Mouse (Mus musculus) granulocyte monocyte progenitor cell, adult 5-6 weeks (primary cell): Measurements from ENCODE around the gene Gm3512. TPM values are rescaled to one million over a fixed set of nuclear protein-coding genes. Genes with fewer than 3 reads are reported as not detected.
"Not testable (repeated sequence)": the region's sequence is repeated elsewhere in the genome, so short reads cannot be mapped to it uniquely, and the experiment has no call there.

Experiments
- ATAC-seq: replicated peaks from 2 replicates; pipeline ENCODE4 v1.8.0; 2016; ENCODE audit warnings: mild to moderate bottlenecking, moderate TSS enrichment, inconsistent platforms; ENCODE audit not compliant: poor library complexity, severe bottlenecking
- total RNA-seq, 2 experiments: library from RNA; stranded (forward) in 1 of 2; stranded (reverse) in 1 of 2; fragments of 200-712, 200-1000 nt in 1 of 2; fragments of >200 nt in 1 of 2; fragmentation: Nextera tagmentation in 1 of 2; gene quantifications; 2 replicates each; pipeline ENCODE4 v1.2.3; 2014 to 2017

Gm3512 gene
- total RNA-seq (2014; fragmentation: Nextera tagmentation) (1.0 TPM in 1 of 2 replicates, not detected in the other), total RNA-seq (2017) (not detected in 2 replicates)

GRCm38 (mm10) chr14:7174483-7174971, at the start of gene Gm3512:
Gene Gm3512, minus strand, starts transcription at chr14:7174533.
- not testable (repeated sequence) for ATAC-seq

GRCm38 (mm10) chr14:7200070-7200469, 25.7 kb upstream of the Gm3512 start:
- ATAC-seq: not testable (repeated sequence)

GRCm38 (mm10) chr14:7194440-7194839, 20.1 kb upstream of the Gm3512 start, which contains the start of gene Gm16434:
Gene Gm16434, minus strand, starts transcription at chr14:7194540.
- ATAC-seq: not testable (repeated sequence)

GRCm38 (mm10) chr14:7125312-7125711, 49.0 kb downstream of the Gm3512 start, which contains the start of gene Gm6676:
Gene Gm6676, minus strand, starts transcription at chr14:7125412.
- ATAC-seq: not testable (repeated sequence)

GRCm38 (mm10) chr14:7105124-7105802, 69.1 kb downstream of the Gm3512 start:
- not testable (repeated sequence) for ATAC-seq

Other genes with a start within 250 kb of the Gm3512 start
- gene Gm6356, start 200.7 kb downstream of the Gm3512 start, total RNA-seq (2014; fragmentation: Nextera tagmentation): not detected in 2 replicates
- gene Gm6356, start 200.7 kb downstream of the Gm3512 start, total RNA-seq (2017): not detected in 2 replicates
- not detected in 2 replicates for gene Gm10406, start 147.1 kb downstream of the Gm3512 start, total RNA-seq (2014; fragmentation: Nextera tagmentation)
- gene Gm10406, start 147.1 kb downstream of the Gm3512 start, total RNA-seq (2017): not detected in 2 replicates
- gene Gm3685, start 129.6 kb downstream of the Gm3512 start, total RNA-seq (2014; fragmentation: Nextera tagmentation): not detected in 2 replicates
- gene Gm3685, start 129.6 kb downstream of the Gm3512 start, total RNA-seq (2017): not detected in 2 replicates
- gene Gm3696, start 73.9 kb downstream of the Gm3512 start, total RNA-seq (2014; fragmentation: Nextera tagmentation): 2.2 TPM in 1 of 2 replicates, not detected in the other
- gene Gm3696, start 73.9 kb downstream of the Gm3512 start, total RNA-seq (2017): not detected in 2 replicates
- not detected in 2 replicates for gene Gm6676, start 49.1 kb downstream of the Gm3512 start, total RNA-seq (2014; fragmentation: Nextera tagmentation)
- not detected in 2 replicates for gene Gm6676, start 49.1 kb downstream of the Gm3512 start, total RNA-seq (2017)
- not detected in 2 replicates for gene Gm16434, start 20.0 kb upstream of the Gm3512 start, total RNA-seq (2014; fragmentation: Nextera tagmentation)
- gene Gm16434, start 20.0 kb upstream of the Gm3512 start, total RNA-seq (2017): not detected in 2 replicates
- not detected in 2 replicates for gene Gm3727, start 90.2 kb upstream of the Gm3512 start, total RNA-seq (2014; fragmentation: Nextera tagmentation)
- not detected in 2 replicates for gene Gm3727, start 90.2 kb upstream of the Gm3512 start, total RNA-seq (2017)
- not detected in 2 replicates for gene Gm3739, start 140.5 kb upstream of the Gm3512 start, total RNA-seq (2014; fragmentation: Nextera tagmentation)
- gene Gm3739, start 140.5 kb upstream of the Gm3512 start, total RNA-seq (2017): not detected in 2 replicates
- gene Gm5797, start 157.9 kb upstream of the Gm3512 start, total RNA-seq (2014; fragmentation: Nextera tagmentation): not detected in 2 replicates
- not detected in 2 replicates for gene Gm5797, start 157.9 kb upstream of the Gm3512 start, total RNA-seq (2017)
- gene Gm8374, start 190.6 kb upstream of the Gm3512 start, total RNA-seq (2014; fragmentation: Nextera tagmentation): not detected in 2 replicates
- gene Gm8374, start 190.6 kb upstream of the Gm3512 start, total RNA-seq (2017): not detected in 2 replicates